Mouse (Mus musculus) frontal cortex, adult (tissue): Measurements from ENCODE around the gene Tenm1.

Experiments used
- ATAC-seq: cut with Nextera tagmentation; 2 replicates; pipeline ENCODE4 v1.9.2; 2017; ENCODE audit warnings: mild to moderate bottlenecking, moderate library complexity, mixed read lengths; ENCODE audit not compliant: low TSS enrichment

The Tenm1 gene

DNA sequence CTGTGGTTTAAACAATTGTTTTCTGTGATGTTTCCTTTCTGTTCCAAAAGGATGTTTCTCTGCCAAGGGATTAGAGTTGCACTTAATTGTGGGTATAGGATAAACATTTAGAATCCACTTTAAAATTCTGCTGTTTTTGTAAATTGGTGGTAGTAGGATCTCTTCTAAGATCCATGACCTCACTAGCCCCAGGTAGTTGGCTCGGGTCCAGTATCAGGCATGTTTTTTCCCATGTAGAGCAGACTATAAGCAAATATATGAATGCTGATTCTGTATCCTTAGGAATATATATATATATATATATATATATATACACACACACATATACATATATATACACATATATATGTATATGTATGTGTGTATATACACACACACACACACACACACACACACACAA lies 567.2 kb downstream of the Tenm1 start:
- ATAC-seq = no peak

DNA sequence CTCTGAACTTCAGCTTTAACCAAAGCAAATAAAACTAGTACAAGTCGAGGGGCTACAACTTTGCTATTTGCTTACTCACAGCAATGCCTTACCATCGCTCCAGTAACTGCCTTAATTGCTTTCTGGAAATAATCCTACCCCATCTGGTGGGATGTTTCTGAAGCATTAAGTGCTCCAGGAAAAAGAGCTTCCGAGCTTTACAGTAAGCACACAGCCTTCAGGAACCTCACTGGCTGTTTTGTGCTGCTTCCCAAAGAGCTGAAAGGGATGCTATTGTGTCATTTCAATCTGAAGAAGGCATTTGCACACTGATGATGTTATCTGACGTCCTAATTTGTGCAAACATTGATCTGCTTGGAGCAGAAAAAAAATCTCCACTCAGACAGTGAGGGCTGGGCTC lies 647.4 kb downstream of the Tenm1 start:
- ATAC-seq = no peak

DNA sequence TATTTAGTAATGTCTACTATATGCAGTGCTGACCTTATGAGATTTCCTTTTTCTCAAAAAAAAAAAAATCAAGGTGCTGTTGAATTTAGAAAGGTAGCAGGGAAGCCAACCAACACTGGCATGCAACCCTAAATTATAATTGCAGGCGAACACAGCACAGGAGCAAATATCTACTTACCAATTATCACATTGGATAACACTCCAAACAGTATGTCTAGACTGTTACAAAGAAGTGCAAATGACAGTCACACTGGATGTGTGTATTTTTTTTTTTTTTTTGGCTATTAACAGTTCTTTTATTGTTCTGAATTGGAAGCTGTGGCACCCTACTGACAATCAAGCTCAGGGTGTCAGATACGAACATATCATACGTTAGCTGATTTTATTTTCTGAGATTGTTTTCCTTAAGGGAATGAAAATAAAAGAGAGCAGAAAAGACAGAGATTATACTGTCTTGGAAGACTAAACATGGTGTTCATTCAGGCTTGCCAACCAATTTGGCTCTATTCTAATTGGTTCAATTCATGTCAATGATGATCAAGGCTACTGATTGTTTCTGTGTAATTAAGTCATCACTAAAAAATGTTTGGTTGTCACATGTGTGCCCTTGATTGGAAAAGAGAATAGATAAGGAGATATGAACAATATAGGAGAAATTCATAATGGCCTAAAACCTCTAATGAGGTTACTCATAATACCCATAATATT lies 710.7 kb downstream of the Tenm1 start:
- no peak for ATAC-seq

DNA sequence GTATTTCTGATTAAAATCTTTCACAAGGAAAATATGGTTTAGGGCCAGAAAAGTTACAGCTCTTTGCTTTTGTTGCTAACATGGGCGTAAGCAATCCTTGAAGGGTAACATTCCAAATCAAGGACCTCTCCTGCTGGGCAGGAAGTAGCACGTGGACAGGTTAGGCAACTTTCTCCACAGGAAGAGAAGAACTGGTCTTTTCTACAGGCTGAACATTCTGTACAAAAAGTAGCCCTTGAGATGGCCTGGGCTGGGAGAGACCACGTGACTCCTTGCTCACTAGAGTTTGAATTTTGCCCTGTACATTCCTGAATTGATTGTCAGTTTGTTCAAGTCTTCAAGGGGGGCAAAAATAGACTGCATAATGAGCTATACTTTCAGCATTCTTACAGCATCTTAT lies 728.6 kb downstream of the Tenm1 start:
- ATAC-seq = no peak

DNA sequence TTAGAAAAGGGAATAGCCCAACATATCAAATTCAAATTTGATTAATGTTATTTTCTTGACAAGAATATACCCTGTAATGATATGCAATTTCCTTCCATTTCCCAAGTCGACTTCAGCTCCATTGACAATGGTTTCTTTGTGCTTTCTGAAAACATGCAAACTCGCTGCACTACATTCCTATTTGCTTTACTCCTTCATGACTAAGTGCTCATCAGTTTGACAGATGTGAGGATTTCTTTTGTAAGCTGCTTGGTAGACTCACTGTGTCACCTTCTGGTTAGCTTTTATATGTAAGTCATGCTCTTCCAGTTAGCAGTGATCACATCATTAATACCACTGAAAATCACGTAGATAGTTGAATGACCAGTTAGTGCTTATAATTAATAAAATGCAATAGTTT lies 781.8 kb downstream of the Tenm1 start:
- no peak for ATAC-seq

DNA sequence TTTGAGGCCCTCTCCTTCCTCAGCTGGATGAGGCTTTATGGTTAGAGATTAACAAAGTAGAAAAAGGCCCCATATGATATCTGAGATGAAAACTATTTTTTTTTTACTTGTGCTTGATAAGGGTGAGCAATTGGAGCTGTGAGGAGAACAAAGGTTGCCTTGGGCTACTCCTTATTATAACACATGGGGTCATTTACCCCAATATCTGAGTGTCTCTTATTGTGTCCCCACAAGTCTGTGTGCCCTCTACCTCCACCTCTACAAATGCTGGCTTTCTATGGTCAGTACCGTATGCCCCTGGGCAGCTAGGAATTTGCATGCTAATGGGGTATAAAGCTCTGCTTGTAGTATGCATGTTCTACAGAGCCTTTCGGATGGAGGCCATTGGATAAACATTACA lies 848.4 kb downstream of the Tenm1 start:
- no peak for ATAC-seq

DNA sequence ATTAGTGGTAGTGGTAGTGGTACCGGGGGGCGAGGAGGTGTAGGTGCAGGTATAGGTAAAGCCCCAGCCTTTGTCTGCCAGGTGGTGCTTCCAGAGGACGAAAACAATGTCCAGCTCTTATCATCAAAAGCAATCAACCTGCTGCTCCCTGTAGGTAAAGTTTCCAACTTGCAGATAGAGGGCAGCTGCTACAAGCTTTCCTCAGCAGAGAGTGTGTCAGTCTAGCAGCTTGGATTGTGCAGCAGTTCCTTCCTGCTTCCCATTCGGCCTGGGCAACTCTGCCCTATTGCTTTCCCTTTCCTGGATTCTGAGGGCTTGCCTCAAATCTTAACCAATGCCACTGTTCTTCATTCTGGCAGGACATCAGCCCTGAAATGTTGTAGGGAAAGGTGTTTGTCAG lies 870.2 kb downstream of the Tenm1 start:
- peak; percentile 73 for ATAC-seq

DNA sequence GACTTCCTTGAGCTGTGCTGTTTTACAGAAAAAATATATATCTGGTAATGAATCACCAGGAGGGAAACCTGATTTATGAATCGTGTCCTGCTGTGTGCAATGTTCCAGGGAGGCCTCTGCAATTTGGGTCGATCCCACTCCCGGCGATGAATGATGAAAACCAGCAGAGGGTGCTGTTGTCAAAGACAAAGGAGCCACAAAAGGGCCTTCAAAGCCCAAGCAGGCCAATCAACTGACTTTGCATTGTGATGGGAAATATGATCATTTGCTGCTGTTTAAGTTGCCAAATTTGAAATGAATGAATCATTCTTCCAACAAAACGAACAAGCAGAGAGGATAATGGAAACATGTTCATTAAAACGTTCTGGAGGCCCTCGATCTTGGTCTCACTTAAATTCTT lies 871.6 kb downstream of the Tenm1 start:
- ATAC-seq = peak; percentile 92

DNA sequence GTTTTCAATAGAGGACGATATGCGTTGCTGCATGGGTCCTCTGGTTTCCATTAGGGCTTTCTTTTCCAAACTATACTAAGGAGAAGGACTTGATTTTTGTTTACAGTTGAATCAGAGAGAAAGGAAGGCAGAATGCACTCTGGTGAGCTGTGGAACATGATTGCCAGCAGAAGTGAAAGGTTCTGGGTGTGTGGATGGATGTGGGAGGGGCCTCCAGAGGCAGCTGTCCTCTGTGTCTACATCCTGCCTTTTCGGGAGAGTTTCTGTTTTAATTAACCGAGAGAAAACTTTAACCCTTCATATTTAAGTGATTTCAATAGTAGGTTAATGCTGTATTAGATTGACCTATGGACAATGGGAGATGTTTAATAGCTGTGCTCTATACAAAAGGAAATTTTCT lies 880.4 kb downstream of the Tenm1 start:
- ATAC-seq = no peak

DNA sequence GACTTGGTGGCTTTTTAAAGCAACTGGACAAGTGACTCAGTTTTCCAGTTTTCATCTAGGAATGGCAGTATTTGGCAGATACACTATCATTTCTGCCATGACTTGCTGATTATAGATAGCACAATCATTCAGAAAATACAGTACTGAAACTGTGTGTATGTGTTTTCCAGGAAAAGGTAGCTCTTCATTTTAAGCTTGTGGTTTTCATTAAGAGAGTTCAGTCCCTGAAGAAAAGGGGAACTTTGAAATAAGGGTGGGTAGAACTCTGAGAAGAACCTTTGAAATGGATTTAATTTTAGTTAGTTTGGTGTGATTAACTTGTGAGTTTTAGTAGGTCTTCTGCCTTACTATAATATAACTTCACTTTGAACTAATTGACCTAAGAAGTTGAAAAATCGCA lies 883.9 kb downstream of the Tenm1 start:
- no peak for ATAC-seq

DNA sequence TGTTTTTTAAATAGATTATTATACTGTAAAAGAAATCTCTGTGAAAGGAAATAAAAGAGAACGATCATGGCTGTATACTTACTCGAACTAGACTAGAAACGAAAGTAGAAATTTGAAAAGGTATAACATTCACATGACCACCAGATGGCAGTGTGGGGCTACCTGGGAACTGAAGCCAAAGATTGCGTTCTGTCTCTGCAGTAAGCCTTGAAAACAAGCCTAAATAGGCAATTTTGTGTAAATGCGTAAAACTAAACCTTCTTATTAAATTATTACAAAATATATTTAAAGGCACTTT lies 888.2 kb downstream of the Tenm1 start:
- peak; percentile 79 for ATAC-seq

DNA sequence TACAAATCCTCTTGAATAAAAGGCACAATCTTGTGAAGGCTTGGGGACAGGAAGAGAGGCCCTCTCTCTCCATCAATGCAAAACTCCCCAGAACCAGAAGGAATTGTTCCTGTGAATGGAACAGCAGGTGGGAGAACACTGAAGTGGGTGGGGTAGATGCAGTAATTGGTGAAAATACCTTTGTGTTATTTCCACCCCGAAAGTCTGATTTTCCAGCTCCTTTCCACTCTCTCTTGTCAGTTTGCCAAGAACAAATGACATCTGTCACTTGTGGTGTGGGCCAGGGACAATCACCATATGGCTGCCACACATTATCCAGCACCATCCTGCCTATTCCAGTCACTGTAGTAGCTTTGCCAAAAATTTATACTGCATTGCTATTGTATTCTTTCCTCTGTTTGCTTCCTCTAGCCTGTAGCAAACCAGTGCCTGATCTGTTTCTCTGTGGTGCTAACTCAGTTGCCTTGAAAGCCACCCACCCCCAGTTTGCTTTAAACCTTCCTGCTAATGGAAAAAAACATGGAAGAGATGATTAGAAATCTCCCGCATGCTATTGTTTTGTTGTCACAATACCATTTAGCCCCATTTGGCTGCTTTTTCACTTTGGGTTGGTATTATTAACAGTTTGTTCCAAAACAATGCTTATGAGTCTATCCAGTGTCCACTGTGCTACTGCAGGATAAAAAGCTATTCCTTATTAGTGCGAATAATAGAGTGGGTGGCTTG lies 888.7 kb downstream of the Tenm1 start:
- ATAC-seq = peak; percentile 82

DNA sequence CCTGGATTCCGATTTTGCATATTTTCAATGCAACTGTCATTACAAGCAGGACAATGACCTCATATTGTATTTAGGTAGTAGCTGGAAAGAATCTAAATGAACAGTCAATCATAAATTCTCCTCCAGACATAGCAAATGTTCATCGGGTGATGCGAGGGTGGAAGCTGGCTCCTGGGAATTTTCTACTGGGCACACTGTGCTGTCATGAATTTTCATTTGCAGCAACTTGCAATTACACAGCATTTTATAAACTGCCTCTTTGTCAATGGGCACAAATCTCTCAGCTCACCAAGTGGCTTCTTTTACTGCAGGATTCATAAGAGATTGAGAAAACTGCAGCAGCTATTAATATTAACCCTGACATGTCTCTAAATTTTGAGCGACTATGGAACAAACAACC lies 898.2 kb downstream of the Tenm1 start:
- peak; percentile 80 for ATAC-seq

DNA sequence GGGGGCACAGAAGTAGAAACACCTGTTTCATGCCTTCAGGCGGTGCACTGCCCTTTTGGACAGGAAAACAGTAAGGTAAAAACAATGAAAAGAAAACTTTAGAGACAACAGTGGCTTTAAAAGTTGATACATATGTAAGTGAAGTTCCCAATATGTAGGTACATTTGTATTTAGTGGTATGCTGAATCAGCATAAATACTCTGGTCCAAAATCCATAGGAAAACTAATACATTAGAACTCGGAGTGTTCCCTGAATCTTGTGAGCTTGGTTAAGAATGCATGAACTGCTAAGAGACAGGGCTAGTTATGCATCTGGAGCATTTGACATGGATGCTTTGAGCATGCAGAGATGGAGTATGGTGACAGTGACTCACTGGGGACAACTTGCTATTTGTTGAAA lies 906.1 kb downstream of the Tenm1 start:
- no peak for ATAC-seq

DNA sequence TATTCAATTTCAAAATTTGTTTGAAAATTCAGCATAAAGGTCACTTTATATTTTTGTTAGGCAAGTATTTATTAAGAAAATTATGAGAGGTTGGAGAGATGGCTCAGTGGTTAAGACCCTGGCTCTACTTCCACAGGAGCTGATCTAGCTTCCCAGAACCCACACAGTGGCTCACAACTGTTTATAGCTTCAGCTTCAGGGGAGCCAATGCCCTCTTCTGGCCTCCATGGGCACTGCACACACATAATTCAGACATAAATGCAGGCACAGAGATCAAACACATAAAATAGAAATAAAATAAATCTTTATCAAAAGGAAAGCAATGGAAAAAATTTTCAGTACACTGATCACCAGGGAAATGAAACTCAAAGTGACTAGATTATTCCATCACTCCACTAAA lies 916.4 kb downstream of the Tenm1 start:
- no peak for ATAC-seq

DNA sequence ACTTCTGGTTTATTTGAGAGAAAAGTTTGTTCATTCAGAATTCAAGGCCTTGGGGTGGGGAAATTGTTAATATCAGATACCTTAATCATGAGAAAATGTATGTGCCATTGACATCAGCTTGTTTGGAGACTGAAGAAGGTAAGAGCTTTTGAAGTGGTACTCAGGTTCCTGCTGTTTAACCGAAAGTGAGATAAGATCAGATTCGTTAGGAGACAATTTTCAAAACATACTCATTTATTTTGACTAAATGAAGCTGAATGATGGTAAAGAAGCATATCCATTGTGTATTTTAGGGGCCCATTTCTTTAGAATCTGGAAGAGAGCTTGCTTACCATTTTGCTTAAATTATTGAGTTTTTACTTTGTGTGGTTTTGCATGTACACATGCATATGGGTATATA lies 917.8 kb downstream of the Tenm1 start:
- no peak for ATAC-seq

DNA sequence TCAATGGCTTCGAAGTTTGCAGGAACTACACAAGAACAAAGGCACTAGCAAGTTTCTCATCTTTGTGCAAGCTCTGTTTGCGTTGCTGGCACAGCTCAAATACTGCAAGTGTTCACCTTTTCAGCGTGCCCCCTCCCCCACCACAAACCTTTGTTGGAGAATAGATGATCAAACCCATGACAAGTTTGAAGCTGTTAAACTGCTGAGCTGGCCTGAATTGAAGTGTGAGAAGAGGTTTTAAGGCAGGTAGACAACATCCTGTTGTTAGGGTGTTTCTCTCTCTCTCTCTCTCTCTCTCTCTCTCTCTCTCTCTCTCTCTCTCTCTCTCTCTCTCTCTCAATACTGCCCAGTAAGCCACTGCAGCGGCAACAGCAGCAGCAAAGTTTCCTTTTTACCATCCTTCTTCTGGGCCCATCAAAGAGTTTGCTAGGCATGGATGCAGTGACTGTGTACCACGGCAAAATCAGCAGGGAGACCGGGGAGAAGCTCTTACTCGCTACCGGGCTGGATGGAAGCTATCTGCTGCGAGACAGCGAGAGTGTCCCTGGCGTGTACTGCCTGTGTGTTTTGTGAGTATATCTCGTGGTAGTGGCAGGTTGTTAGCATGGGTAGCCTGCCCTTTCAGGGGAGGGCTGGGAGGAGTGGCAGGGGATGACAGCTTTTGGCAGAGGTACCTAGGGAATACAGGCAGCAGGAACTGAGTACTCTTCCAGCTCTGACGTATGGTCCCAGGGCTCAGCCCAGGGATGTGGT lies 926.5 kb downstream of the Tenm1 start, which contains the start of gene Sh2d1a:
Gene Sh2d1a, plus strand, starts transcription at position 163 of the 753 bp plus-strand sequence.
- no peak for ATAC-seq

DNA sequence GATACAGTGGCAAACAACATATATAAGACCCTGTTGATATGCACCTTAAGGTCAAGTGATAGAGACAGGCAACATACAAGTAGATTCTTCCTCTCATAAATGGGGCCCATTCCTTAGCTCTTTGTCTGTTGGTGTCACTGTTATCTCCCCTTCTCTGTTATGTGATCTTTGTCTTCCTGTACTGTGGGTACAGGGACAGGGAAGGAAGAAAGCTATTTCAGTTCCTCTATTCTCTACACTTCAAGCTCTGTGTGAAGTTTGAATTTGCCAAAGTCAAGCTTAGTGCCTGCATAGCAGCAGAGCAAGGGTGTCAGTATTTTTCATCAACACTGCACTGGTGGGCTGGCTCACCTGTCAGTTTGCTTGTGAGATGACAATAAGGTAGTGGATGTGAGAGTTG lies 928.4 kb downstream of the Tenm1 start:
- no peak for ATAC-seq

DNA sequence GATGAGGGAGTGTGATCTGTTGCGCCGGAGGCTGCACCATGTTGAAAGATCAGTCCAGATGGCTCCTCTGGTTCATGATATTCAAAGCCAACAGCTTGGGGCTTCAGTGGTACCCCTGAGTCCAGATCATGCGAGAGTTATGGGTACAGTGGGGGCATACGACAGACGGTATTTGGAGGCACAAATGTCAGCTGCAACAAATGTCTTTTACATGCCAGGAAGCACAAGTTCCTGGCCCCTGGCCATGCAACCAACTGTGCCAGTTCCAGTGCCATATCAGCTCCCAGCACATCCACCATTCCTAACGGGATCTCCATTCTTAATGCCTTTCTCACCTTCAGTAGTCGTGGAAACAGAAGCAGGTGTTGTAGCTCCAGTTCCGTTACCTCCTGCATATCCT lies 938.6 kb downstream of the Tenm1 start:
- no peak for ATAC-seq

DNA sequence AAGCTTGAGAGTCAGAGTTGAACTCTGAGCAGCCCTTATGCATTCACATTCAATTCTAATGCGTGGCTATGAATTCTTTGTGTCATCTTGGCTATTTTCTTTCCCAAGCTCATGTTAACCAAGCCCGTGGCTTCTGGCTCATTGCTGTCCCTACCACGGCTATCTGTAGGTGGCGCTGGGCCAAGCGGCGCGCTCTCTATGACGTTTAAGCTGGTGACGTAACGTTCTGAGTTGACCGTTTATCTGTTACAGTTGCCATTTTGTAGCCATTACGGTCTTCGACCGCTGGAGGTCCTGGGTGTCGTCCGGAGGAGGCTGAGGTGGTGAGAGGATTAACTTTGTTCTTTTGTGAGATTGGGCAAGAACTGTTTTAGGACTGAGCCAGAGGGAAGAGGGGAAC lies 939.5 kb downstream of the Tenm1 start, which contains the start of gene Tex13c2:
Gene Tex13c2, plus strand, starts transcription at position 246 of the 400 bp plus-strand sequence.
- no peak for ATAC-seq
